Mouse (Mus musculus): ENCODE measurements around the gene Uhmk1.
A peak's percentile ranks its signal among the peaks of the same experiment; 100 is the strongest.

Uhmk1 gene

GRCm38 (mm10) chr1:170174814-170175332 lies 40.3 kb downstream of the Uhmk1 start, which contains the start of gene Uap1:
Gene Uap1, minus strand, starts transcription at chr1:170174957.
- peak; percentile 96 to 98 for DNase-seq (ENCODE audit: low spot score in 2 of 2)

DNA sequence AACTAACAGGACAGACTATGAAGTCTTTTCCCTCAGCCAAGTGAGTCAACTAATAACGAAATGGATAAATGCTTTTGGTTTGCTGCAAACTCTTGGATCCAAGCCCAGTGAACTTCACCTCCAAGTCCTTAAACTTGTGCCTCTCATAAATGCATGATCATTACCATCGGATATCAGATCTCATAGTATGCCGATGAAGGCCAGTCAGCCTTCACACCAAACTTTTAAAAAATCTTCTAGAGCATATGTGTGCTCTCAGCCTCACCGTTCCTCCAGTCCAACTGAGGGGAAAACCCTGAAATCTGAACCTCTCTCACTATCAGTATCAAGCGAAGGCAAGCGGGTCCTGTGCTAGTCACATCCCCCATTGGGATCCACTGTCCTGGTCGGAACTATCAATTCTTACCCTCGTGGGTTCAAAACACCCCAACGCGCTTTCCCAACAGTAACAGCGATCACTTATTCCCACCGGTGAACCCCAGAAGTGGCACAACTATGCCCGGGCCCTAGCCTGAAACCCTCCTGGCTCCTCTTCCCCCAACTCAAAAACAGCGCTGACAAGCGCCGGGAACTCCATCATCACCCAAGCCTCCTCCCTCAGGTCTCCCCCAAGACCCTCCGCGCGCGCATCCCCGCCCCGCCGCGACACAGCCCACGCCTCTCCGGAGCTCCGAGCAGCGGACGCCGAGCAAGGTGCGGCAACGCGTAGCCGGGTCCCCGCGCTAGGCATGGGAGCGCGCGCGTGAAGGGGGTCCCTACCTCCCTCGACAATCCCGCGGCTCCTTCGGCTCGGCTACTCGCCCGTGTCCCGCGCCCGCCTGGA lies 41.0 kb downstream of the Uhmk1 start:
- DNase-seq (ENCODE audit: low spot score in 2 of 2): peak in 1 of 2 experiments; percentile 15

DNA sequence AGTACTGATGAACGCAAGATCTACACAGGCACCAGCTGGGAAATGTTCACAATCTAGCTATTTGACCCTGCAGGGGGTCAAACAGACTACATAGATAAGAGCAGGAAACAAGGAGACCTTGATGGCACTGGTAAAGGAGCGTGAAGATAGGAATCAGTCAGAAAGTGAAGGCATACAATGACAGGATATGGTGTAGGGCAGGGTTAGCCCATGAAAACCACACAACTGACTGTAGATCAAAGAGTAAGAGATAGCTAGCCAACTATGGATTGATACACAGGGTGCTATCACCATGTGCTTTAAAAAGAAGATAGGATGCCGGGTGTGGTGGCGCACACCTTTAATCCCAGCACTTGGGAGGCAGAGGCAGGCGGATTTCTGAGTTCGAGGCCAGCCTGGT lies 47.4 kb downstream of the Uhmk1 start:
- DNase-seq (ENCODE audit: low spot score in 2 of 2): no peak

- no peak for DNase-seq (ENCODE audit: low spot score in 2 of 2)
Observed at GRCm38 (mm10) chr1:170164913-170165312, 50.3 kb downstream of the Uhmk1 start.

GRCm38 (mm10) chr1:170164053-170164614 lies 51.1 kb downstream of the Uhmk1 start:
- DNase-seq (ENCODE audit: low spot score in 2 of 2): no peak

- DNase-seq (ENCODE audit: low spot score in 2 of 2): no peak
Observed at GRCm38 (mm10) chr1:170163398-170163943, 51.7 kb downstream of the Uhmk1 start.

DNA sequence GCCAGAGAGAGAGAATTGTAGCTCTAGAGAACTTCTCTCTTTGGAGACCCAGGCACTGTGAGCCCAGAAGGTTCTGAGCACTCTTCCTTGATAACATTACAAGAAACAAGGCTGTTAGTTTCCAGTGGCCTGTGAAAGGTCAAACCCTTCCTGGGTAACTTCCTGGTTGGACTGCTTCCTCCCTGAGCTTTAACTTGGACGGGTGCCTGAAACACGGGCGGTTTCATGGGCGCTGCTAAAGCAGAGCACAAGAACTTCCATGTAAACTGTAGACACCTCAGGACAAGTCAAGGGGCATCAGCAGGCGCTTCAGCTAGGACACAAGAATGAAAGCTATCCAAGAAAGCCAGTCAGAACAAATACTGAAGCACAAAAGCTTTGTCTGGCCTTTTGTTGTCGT lies 53.3 kb downstream of the Uhmk1 start:
- DNase-seq (ENCODE audit: low spot score in 2 of 2): no peak

- no peak for DNase-seq (ENCODE audit: low spot score in 2 of 2)
Observed at GRCm38 (mm10) chr1:170160397-170160938, 54.7 kb downstream of the Uhmk1 start.

GRCm38 (mm10) chr1:170159707-170160106 lies 55.5 kb downstream of the Uhmk1 start:
- no peak for DNase-seq (ENCODE audit: low spot score in 2 of 2)

GRCm38 (mm10) chr1:170155761-170156160 lies 59.4 kb downstream of the Uhmk1 start:
- no peak for DNase-seq (ENCODE audit: low spot score in 2 of 2)

DNA sequence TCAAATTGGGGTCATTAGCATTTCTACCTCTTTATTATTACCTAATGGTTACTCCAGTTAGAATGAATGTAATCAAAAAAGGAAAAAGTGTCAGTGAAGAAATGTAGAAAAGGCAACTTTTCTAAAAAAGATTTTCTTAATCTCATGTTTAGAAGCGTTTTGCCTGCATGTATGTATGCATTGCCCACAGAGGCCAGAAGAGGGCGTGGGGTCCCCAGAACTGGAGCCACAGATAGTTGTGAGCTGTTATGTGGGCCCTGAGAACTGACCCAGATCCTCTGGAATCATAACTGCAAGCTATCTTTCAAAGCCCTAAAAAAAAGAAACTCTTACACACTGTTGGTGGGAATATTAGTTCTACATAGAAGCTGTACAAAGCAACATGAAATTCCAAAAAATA lies 59.9 kb downstream of the Uhmk1 start:
- DNase-seq (ENCODE audit: low spot score in 2 of 2): no peak

- no peak for DNase-seq (ENCODE audit: low spot score in 2 of 2)
Observed at GRCm38 (mm10) chr1:170153986-170154385, 61.2 kb downstream of the Uhmk1 start.

DNA sequence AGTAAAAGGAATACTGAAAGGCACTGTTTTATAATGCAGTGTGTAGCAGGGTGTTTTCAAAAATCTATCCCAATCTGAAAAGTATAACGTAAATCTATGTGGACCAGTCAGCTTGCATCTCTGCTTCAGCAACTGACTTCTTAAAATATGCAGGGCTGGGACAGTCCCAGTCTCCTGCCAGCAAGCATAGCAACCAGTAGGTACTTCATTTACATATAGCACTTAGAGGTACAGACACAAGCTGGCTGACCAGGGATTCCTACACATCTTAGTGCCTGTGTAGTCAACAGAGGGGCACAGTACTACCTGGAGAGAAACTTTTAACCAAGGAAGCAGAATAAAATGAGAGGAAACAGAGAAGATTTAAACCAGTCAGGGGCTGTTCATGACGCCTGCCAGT lies 62.6 kb downstream of the Uhmk1 start:
- DNase-seq (ENCODE audit: low spot score in 2 of 2): no peak

DNA sequence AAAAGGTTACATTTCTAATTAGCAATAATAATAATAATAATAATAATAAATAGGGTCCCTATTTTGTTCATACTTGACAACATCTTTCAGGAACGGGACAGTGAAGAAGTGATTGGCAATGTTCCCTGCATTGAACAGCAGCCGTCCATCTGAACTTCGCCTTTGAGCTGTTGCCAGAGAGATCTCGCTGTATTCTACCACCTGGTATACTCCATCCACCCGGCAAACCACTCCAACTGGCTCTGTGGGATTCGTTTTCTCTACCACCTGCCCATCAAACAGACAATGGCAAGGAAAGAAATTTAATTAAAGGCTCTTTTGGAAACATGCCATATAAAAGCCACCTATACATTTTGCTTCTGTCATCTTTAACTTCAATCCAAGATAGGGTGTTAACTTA lies 64.3 kb downstream of the Uhmk1 start:
- no peak for DNase-seq (ENCODE audit: low spot score in 2 of 2)

- no peak for DNase-seq (ENCODE audit: low spot score in 2 of 2)
Observed at GRCm38 (mm10) chr1:170149756-170150155, 65.4 kb downstream of the Uhmk1 start.

DNA sequence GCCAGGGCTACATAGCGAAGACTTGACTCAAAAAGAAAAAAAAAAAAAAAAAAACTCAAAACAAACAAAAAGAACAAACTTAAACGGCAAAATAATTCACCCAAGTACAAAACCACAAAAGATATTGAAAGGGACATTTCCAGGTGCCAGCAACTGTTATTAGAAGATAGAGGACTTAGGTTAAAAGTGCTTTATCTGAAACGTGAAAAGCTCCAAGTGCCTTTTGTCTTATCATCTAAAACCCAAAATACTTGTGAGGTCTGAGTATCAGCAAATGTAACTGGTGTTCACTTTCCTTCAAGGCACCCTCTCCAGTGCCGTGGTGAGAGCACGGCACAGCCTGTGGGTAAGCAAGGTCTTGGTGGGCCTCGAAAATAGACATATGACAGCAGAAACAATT lies 66.7 kb downstream of the Uhmk1 start:
- DNase-seq (ENCODE audit: low spot score in 2 of 2): no peak

- no peak for DNase-seq (ENCODE audit: low spot score in 2 of 2)
Observed at GRCm38 (mm10) chr1:170147651-170148448, 67.3 kb downstream of the Uhmk1 start.

- DNase-seq (ENCODE audit: low spot score in 2 of 2): no peak
Observed at GRCm38 (mm10) chr1:170145606-170146005, 69.6 kb downstream of the Uhmk1 start.

All from right cerebral cortex, postnatal 36 days (tissue).